Mouse (Mus musculus) spleen, adult 2 months (tissue): ENCODE results near the gene Krtcap2.

Experiments used
- CTCF ChIP-seq: fragments of 200-500 bp; IDR thresholded peaks from 2 replicates; pipeline ENCODE4 v1.5.1; 2011; ENCODE audit warnings: mild to moderate bottlenecking, inconsistent platforms; ENCODE audit not compliant: insufficient read depth, insufficient read length, insufficient replicate concordance; ENCODE audit errors: extremely low read depth
- POLR2A ChIP-seq: fragments of 200-500 bp; IDR thresholded peaks from 2 replicates; pipeline ENCODE4 v1.6.1; 2011; ENCODE audit warnings: low read depth, low read length, inconsistent platforms

GRCm38 (mm10) chr3:89259076-89259475, 13.3 kb downstream of the Krtcap2 start, which contains the start of gene Dpm3:
- TF ChIP-seq CTCF (no peak), POLR2A (no peak)
